Mouse (Mus musculus) midbrain, embryonic 12.5 days (tissue): ENCODE results near the gene Mrs2. TPM values are rescaled to one million over a fixed set of nuclear protein-coding genes. Genes with fewer than 3 reads are reported as not detected.
A peak's percentile ranks its signal among the peaks of the same experiment; 100 is the strongest.

Source experiments
- ATAC-seq: fragments of 200-750 bp; cut with Nextera tagmentation; 2 replicates; pipeline ENCODE4 v1.8.0; 2017; ENCODE audit warnings: low read depth, moderate TSS enrichment, moderate library complexity; ENCODE audit not compliant: low FRiP score
- H3K27ac ChIP-seq: fragments of 300-500 bp; sonication (generic); replicated peaks from 2 replicates; pipeline ENCODE4 v1.5.1; 2016; ENCODE audit warnings: mild to moderate bottlenecking
- H3K27me3 ChIP-seq: fragments of 300-500 bp; sonication (generic); 2 replicates; pipeline ENCODE4 v1.6.1; 2016; ENCODE audit warnings: mild to moderate bottlenecking
- H3K36me3 ChIP-seq: fragments of 300-500 bp; sonication (generic); 2 replicates; pipeline ENCODE4 v1.6.1; 2016
- H3K4me1 ChIP-seq: fragments of 300-500 bp; sonication (generic); 2 replicates; pipeline ENCODE4 v1.6.1; 2016
- H3K4me2 ChIP-seq: fragments of 300-500 bp; sonication (generic); replicated peaks from 2 replicates; pipeline ENCODE4 v1.6.1; 2016; ENCODE audit warnings: mild to moderate bottlenecking, moderate library complexity
- H3K4me3 ChIP-seq: fragments of 300-500 bp; sonication (generic); 2 replicates; pipeline ENCODE4 v1.5.1; 2016; ENCODE audit warnings: mild to moderate bottlenecking
- H3K9ac ChIP-seq: fragments of 300-500 bp; sonication (generic); replicated peaks from 2 replicates; pipeline ENCODE4 v1.6.1; 2016; ENCODE audit warnings: mild to moderate bottlenecking, moderate library complexity
- H3K9me3 ChIP-seq: fragments of 300-500 bp; sonication (generic); 2 replicates; pipeline ENCODE4 v1.6.1; 2016; ENCODE audit warnings: mild to moderate bottlenecking
- WGBS: fragments of 180-500 bp; shearing (Covaris S2); methylation state at CpG from one replicate; pipeline ENCODE4 v1.1.7; 2016; 5-methylcytosine and 5-hydroxymethylcytosine counted together
- polyA plus RNA-seq: library from polyadenylated mRNA; unstranded; fragments of >200 nt; fragmentation: Nextera tagmentation; extraction: Ambion mirVana; gene quantifications from 2 replicates; pipeline ENCODE4 v1.2.1, GENCODE M21; 2016

Mrs2 gene
- polyA plus RNA-seq, 1 experiment from 2014 or later = 31.1 TPM

- WGBS = 86% methylated on average over 8 of the region's 8 CpGs
- no peak overlapping the region for H3K4me2 ChIP-seq
- no peak overlapping the region for H3K4me3 ChIP-seq
- H3K9ac ChIP-seq = no peak overlapping the region
- no peak overlapping the region for H3K27ac ChIP-seq
- H3K27me3 ChIP-seq = peaks cover 3% of the 10 kb centered on the region; the same call in 1 of the 2 replicates
- no peak for ATAC-seq
- H3K9me3 ChIP-seq = no peaks in the 10 kb centered on the region
- H3K36me3 ChIP-seq = no peaks in the 10 kb centered on the region
- H3K4me1 ChIP-seq = peaks cover 9% of the 10 kb centered on the region; the same call in 1 of the 2 replicates
These were observed 76.9 kb downstream of the Mrs2 start for GRCm38 (mm10) chr13:24943303-24943702.

GRCm38 (mm10) chr13:24942512-24943282 lies 77.5 kb downstream of the Mrs2 start, which contains the start of gene Gpld1:
TSS of gene Gpld1 (plus strand) at chr13:24943152.
- no peak for ATAC-seq
- WGBS = 57% methylated on average over 17 of the region's 17 CpGs
- H3K4me2 ChIP-seq = no peak within 1 kb of the TSS

GRCm38 (mm10) chr13:24939472-24939871 lies 80.7 kb downstream of the Mrs2 start:
- H3K4me2 ChIP-seq = no peak overlapping the region
- WGBS = 87% methylated on average over 9 of the region's 9 CpGs

More at GRCm38 (mm10) chr13:24942512-24943282, 77.5 kb downstream of the Mrs2 start, which contains the start of gene Gpld1:
- no peaks in the 10 kb centered on the region for H3K36me3 ChIP-seq
- H3K27ac ChIP-seq = no peak within 1 kb of the TSS
- peaks cover 3% of the 10 kb centered on the region; the same call in 1 of the 2 replicates for H3K27me3 ChIP-seq
- peaks cover 13% of the 10 kb centered on the region; the same call in 1 of the 2 replicates for H3K4me1 ChIP-seq
- no peaks in the 10 kb centered on the region for H3K9me3 ChIP-seq
- no peak within 1 kb of the TSS for H3K9ac ChIP-seq
- H3K4me3 ChIP-seq = no peak within 1 kb of the TSS

GRCm38 (mm10) chr13:24938683-24939082 lies 81.5 kb downstream of the Mrs2 start:
- Histone ChIP-seq H3K27me3 (peaks cover 3% of the 10 kb centered on the region; the same call in 1 of the 2 replicates), H3K4me1 (peaks cover 16% of the 10 kb centered on the region), H3K27ac (no peak overlapping the region), H3K9ac (no peak overlapping the region), H3K4me3 (no peak overlapping the region), H3K36me3 (no peaks in the 10 kb centered on the region), H3K4me2 (no peak overlapping the region), H3K9me3 (no peaks in the 10 kb centered on the region)
- WGBS = 37% methylated on average over 9 of the region's 9 CpGs
- ATAC-seq = no peak

More at GRCm38 (mm10) chr13:24939472-24939871, 80.7 kb downstream of the Mrs2 start:
- Histone ChIP-seq H3K27me3 (peaks cover 3% of the 10 kb centered on the region; the same call in 1 of the 2 replicates), H3K4me3 (no peak overlapping the region), H3K27ac (no peak overlapping the region), H3K36me3 (no peaks in the 10 kb centered on the region), H3K9ac (no peak overlapping the region), H3K4me1 (peaks cover 16% of the 10 kb centered on the region), H3K9me3 (no peaks in the 10 kb centered on the region)
- no peak for ATAC-seq

- WGBS = 19% methylated on average over 12 of the region's 12 CpGs
- peak overlapping the region; percentile 61 for H3K4me2 ChIP-seq
These were observed 82.4 kb downstream of the Mrs2 start for GRCm38 (mm10) chr13:24937839-24938166.

More at GRCm38 (mm10) chr13:24937839-24938166, 82.4 kb downstream of the Mrs2 start:
- Histone ChIP-seq H3K27ac (no peak overlapping the region), H3K4me1 (peaks cover 15% of the 10 kb centered on the region), H3K9me3 (no peaks in the 10 kb centered on the region), H3K27me3 (no peaks in the 10 kb centered on the region), H3K4me3 (peak overlapping the region; percentile 67), H3K36me3 (no peaks in the 10 kb centered on the region), H3K9ac (peak overlapping the region; percentile 68)
- peak; percentile 35 for ATAC-seq

Other genes starting within 250 kb of the Mrs2 start
- 21.2 and 21.5 TPM in 2 replicates for gene BC005537, start 218.7 kb downstream of the Mrs2 start, polyA plus RNA-seq
- gene Acot13, start 188.8 kb downstream of the Mrs2 start, polyA plus RNA-seq = 47.5 and 49.0 TPM in 2 replicates
- 69.3 and 69.7 TPM in 2 replicates for gene Tdp2, start 188.7 kb downstream of the Mrs2 start, polyA plus RNA-seq
- 1.8 and 2.0 TPM in 2 replicates for gene D130043K22Rik, start 175.2 kb downstream of the Mrs2 start, polyA plus RNA-seq
- gene Aldh5a1, start 82.7 kb downstream of the Mrs2 start, polyA plus RNA-seq = 9.9 and 10.1 TPM in 2 replicates
- gene Gpld1, start 77.2 kb downstream of the Mrs2 start, polyA plus RNA-seq = 0.34 and 0.63 TPM in 2 replicates
- 2.4 and 2.5 TPM in 2 replicates for gene Dcdc2a, start 35.6 kb upstream of the Mrs2 start, polyA plus RNA-seq